Mouse (Mus musculus): Measurements from ENCODE around the gene Pfkm. TPM values are rescaled to one million over a fixed set of nuclear protein-coding genes. Genes with fewer than 3 reads are reported as not detected.

Gene Pfkm
- polyA plus RNA-seq, 1 experiment from 2014 or later, result 41.3 TPM

- no peak overlapping the region for H3K27ac ChIP-seq (ENCODE audit: low read depth, low read length)
- no peak for ATAC-seq (ENCODE audit: insufficient read depth, low FRiP score, low TSS enrichment)
- no peak overlapping the region for H3K4me3 ChIP-seq (ENCODE audit: low read depth, low read length)
- no peaks in the 10 kb centered on the region for H3K36me3 ChIP-seq (ENCODE audit: control insufficient read depth, insufficient read depth, low read length)
- no peaks in the 10 kb centered on the region for H3K4me1 ChIP-seq (ENCODE audit: control insufficient read depth, insufficient read depth, low read length)
- no peaks in the 10 kb centered on the region for H3K27me3 ChIP-seq (ENCODE audit: control insufficient read depth, insufficient read depth, low read length)
- H3K9me3 ChIP-seq (ENCODE audit: control insufficient read depth, low read length), result no peaks in the 10 kb centered on the region
- H3K9ac ChIP-seq (ENCODE audit: low read length), result no peak overlapping the region
- WGBS, result 31% methylated on average over 3 of the region's 3 CpGs
- DNase-seq (ENCODE audit: low spot score), result peak; percentile 54
- H3K4me2 ChIP-seq (ENCODE audit: low read depth), result no peak overlapping the region
Measured at GRCm38 (mm10) chr15:98153625-98154024, 61.2 kb downstream of the Pfkm start.

GRCm38 (mm10) chr15:98154146-98154545 lies 61.8 kb downstream of the Pfkm start:
- Histone ChIP-seq H3K4me1 (ENCODE audit: control insufficient read depth, insufficient read depth, low read length) (no peaks in the 10 kb centered on the region), H3K27ac (ENCODE audit: low read depth, low read length) (no peak overlapping the region), H3K4me2 (ENCODE audit: low read depth) (no peak overlapping the region), H3K9ac (ENCODE audit: low read length) (no peak overlapping the region), H3K27me3 (ENCODE audit: control insufficient read depth, insufficient read depth, low read length) (no peaks in the 10 kb centered on the region), H3K36me3 (ENCODE audit: control insufficient read depth, insufficient read depth, low read length) (no peaks in the 10 kb centered on the region), H3K9me3 (ENCODE audit: control insufficient read depth, low read length) (no peaks in the 10 kb centered on the region), H3K4me3 (ENCODE audit: low read depth, low read length) (no peak overlapping the region)
- WGBS, result 77% methylated on average over 4 of the region's 4 CpGs
- ATAC-seq (ENCODE audit: insufficient read depth, low FRiP score, low TSS enrichment) (no peak), DNase-seq (ENCODE audit: low spot score) (no peak)

GRCm38 (mm10) chr15:98154631-98155030 lies 62.2 kb downstream of the Pfkm start:
- Histone ChIP-seq H3K27me3 (ENCODE audit: control insufficient read depth, insufficient read depth, low read length) (no peaks in the 10 kb centered on the region), H3K9me3 (ENCODE audit: control insufficient read depth, low read length) (no peaks in the 10 kb centered on the region), H3K27ac (ENCODE audit: low read depth, low read length) (no peak overlapping the region), H3K9ac (ENCODE audit: low read length) (no peak overlapping the region), H3K4me3 (ENCODE audit: low read depth, low read length) (no peak overlapping the region), H3K36me3 (ENCODE audit: control insufficient read depth, insufficient read depth, low read length) (no peaks in the 10 kb centered on the region), H3K4me2 (ENCODE audit: low read depth) (no peak overlapping the region), H3K4me1 (ENCODE audit: control insufficient read depth, insufficient read depth, low read length) (no peaks in the 10 kb centered on the region)
- ATAC-seq (ENCODE audit: insufficient read depth, low FRiP score, low TSS enrichment) (no peak), DNase-seq (ENCODE audit: low spot score) (no peak)
- WGBS, result 81% methylated on average over 3 of the region's 3 CpGs

GRCm38 (mm10) chr15:98155272-98155671 lies 62.9 kb downstream of the Pfkm start:
- Histone ChIP-seq H3K9ac (ENCODE audit: low read length) (no peak overlapping the region), H3K36me3 (ENCODE audit: control insufficient read depth, insufficient read depth, low read length) (no peaks in the 10 kb centered on the region), H3K27me3 (ENCODE audit: control insufficient read depth, insufficient read depth, low read length) (no peaks in the 10 kb centered on the region), H3K4me3 (ENCODE audit: low read depth, low read length) (no peak overlapping the region), H3K9me3 (ENCODE audit: control insufficient read depth, low read length) (no peaks in the 10 kb centered on the region), H3K4me1 (ENCODE audit: control insufficient read depth, insufficient read depth, low read length) (no peaks in the 10 kb centered on the region), H3K27ac (ENCODE audit: low read depth, low read length) (no peak overlapping the region), H3K4me2 (ENCODE audit: low read depth) (no peak overlapping the region)
- 94% methylated on average over 5 of the region's 5 CpGs for WGBS
- no peak for ATAC-seq (ENCODE audit: insufficient read depth, low FRiP score, low TSS enrichment)
- DNase-seq (ENCODE audit: low spot score), result no peak

- WGBS, result 65% methylated on average over 4 of the region's 4 CpGs
- Histone ChIP-seq H3K4me3 (ENCODE audit: low read depth, low read length) (no peak overlapping the region), H3K36me3 (ENCODE audit: control insufficient read depth, insufficient read depth, low read length) (no peaks in the 10 kb centered on the region), H3K4me2 (ENCODE audit: low read depth) (no peak overlapping the region), H3K9me3 (ENCODE audit: control insufficient read depth, low read length) (no peaks in the 10 kb centered on the region), H3K4me1 (ENCODE audit: control insufficient read depth, insufficient read depth, low read length) (no peaks in the 10 kb centered on the region), H3K27me3 (ENCODE audit: control insufficient read depth, insufficient read depth, low read length) (no peaks in the 10 kb centered on the region), H3K27ac (ENCODE audit: low read depth, low read length) (no peak overlapping the region), H3K9ac (ENCODE audit: low read length) (no peak overlapping the region)
- ATAC-seq (ENCODE audit: insufficient read depth, low FRiP score, low TSS enrichment), result no peak
- no peak for DNase-seq (ENCODE audit: low spot score)
Measured at GRCm38 (mm10) chr15:98155944-98156343, 63.6 kb downstream of the Pfkm start.

GRCm38 (mm10) chr15:98157253-98157652 lies 64.9 kb downstream of the Pfkm start:
- Histone ChIP-seq H3K27ac (ENCODE audit: low read depth, low read length) (no peak overlapping the region), H3K4me2 (ENCODE audit: low read depth) (no peak overlapping the region), H3K4me3 (ENCODE audit: low read depth, low read length) (no peak overlapping the region), H3K9me3 (ENCODE audit: control insufficient read depth, low read length) (no peaks in the 10 kb centered on the region), H3K36me3 (ENCODE audit: control insufficient read depth, insufficient read depth, low read length) (no peaks in the 10 kb centered on the region), H3K4me1 (ENCODE audit: control insufficient read depth, insufficient read depth, low read length) (no peaks in the 10 kb centered on the region), H3K27me3 (ENCODE audit: control insufficient read depth, insufficient read depth, low read length) (no peaks in the 10 kb centered on the region), H3K9ac (ENCODE audit: low read length) (no peak overlapping the region)
- DNase-seq (ENCODE audit: low spot score) (no peak), ATAC-seq (ENCODE audit: insufficient read depth, low FRiP score, low TSS enrichment) (no peak)
- 75% methylated on average over 1 of the region's 1 CpGs for WGBS

- DNase-seq (ENCODE audit: low spot score), result no peak
Measured at GRCm38 (mm10) chr15:98161026-98161805, 68.8 kb downstream of the Pfkm start.

GRCm38 (mm10) chr15:98162561-98162960 lies 70.2 kb downstream of the Pfkm start:
- H3K27ac ChIP-seq (ENCODE audit: low read depth, low read length), result no peak overlapping the region
- H3K9ac ChIP-seq (ENCODE audit: low read length), result no peak overlapping the region
- H3K4me1 ChIP-seq (ENCODE audit: control insufficient read depth, insufficient read depth, low read length), result peaks cover 5% of the 10 kb centered on the region
- ATAC-seq (ENCODE audit: insufficient read depth, low FRiP score, low TSS enrichment), result no peak
- no peaks in the 10 kb centered on the region for H3K9me3 ChIP-seq (ENCODE audit: control insufficient read depth, low read length)
- peaks cover 6% of the 10 kb centered on the region; the same call in 1 of the 2 replicates for H3K27me3 ChIP-seq (ENCODE audit: control insufficient read depth, insufficient read depth, low read length)
- WGBS, result 74% methylated on average over 4 of the region's 4 CpGs
- no peaks in the 10 kb centered on the region for H3K36me3 ChIP-seq (ENCODE audit: control insufficient read depth, insufficient read depth, low read length)
- no peak overlapping the region for H3K4me2 ChIP-seq (ENCODE audit: low read depth)
- H3K4me3 ChIP-seq (ENCODE audit: low read depth, low read length), result no peak overlapping the region
- no peak for DNase-seq (ENCODE audit: low spot score)

More at GRCm38 (mm10) chr15:98161026-98161805, 68.8 kb downstream of the Pfkm start:
- no peak for ATAC-seq (ENCODE audit: insufficient read depth, low FRiP score, low TSS enrichment)
- Histone ChIP-seq H3K9ac (ENCODE audit: low read length) (no peak overlapping the region), H3K27me3 (ENCODE audit: control insufficient read depth, insufficient read depth, low read length) (no peaks in the 10 kb centered on the region; the same call in 1 of the 2 replicates), H3K4me2 (ENCODE audit: low read depth) (no peak overlapping the region), H3K9me3 (ENCODE audit: control insufficient read depth, low read length) (no peaks in the 10 kb centered on the region), H3K4me3 (ENCODE audit: low read depth, low read length) (no peak overlapping the region), H3K4me1 (ENCODE audit: control insufficient read depth, insufficient read depth, low read length) (no peaks in the 10 kb centered on the region), H3K27ac (ENCODE audit: low read depth, low read length) (no peak overlapping the region), H3K36me3 (ENCODE audit: control insufficient read depth, insufficient read depth, low read length) (no peaks in the 10 kb centered on the region)
- 75% methylated on average over 19 of the region's 19 CpGs for WGBS

DNA sequence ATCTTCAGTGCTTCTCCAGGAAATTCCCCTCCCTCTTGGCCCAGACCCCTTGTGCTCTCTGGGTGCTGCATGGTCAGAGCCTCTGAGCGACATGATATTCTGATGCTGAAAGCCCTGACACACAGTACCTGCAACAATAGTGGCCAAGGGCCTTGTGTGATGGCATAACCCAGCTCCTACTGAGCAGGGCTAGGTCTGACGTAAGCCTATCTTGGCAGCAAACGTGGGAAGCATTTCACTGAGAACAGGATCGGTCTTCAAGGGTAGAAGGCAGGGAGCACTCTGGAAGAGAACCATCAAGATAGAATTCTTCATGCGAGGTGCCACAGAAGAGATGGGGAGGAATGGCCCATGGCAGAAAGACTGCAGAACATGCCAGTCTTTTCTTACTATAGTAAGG lies 73.1 kb downstream of the Pfkm start, which contains the start of gene Asb8:
TSS of gene Asb8 (minus strand) at position 101 of the 400 bp plus-strand sequence.
- H3K9ac ChIP-seq (ENCODE audit: low read length), result no peak within 1 kb of the TSS
- no peak within 1 kb of the TSS for H3K4me3 ChIP-seq (ENCODE audit: low read depth, low read length)
- ATAC-seq (ENCODE audit: insufficient read depth, low FRiP score, low TSS enrichment) (no peak), DNase-seq (ENCODE audit: low spot score) (no peak)
- H3K27me3 ChIP-seq (ENCODE audit: control insufficient read depth, insufficient read depth, low read length), result peaks cover 33% of the 10 kb centered on the region
- 86% methylated on average over 5 of the region's 5 CpGs for WGBS
- peaks cover 15% of the 10 kb centered on the region for H3K4me1 ChIP-seq (ENCODE audit: control insufficient read depth, insufficient read depth, low read length)
- H3K36me3 ChIP-seq (ENCODE audit: control insufficient read depth, insufficient read depth, low read length), result no peaks in the 10 kb centered on the region
- H3K4me2 ChIP-seq (ENCODE audit: low read depth), result no peak within 1 kb of the TSS
- no peaks in the 10 kb centered on the region for H3K9me3 ChIP-seq (ENCODE audit: control insufficient read depth, low read length)
- H3K27ac ChIP-seq (ENCODE audit: low read depth, low read length), result no peak within 1 kb of the TSS
